Mouse (Mus musculus) spleen, adult 2 months (tissue): ENCODE results near the gene Sat1.

Experiments used
- CTCF ChIP-seq: fragments of 200-500 bp; IDR thresholded peaks from 2 replicates; pipeline ENCODE4 v1.5.1; 2011; ENCODE audit warnings: mild to moderate bottlenecking, inconsistent platforms; ENCODE audit not compliant: insufficient read depth, insufficient read length, insufficient replicate concordance; ENCODE audit errors: extremely low read depth
- POLR2A ChIP-seq: fragments of 200-500 bp; IDR thresholded peaks from 2 replicates; pipeline ENCODE4 v1.6.1; 2011; ENCODE audit warnings: low read depth, low read length, inconsistent platforms

- no peak for TF ChIP-seq POLR2A
- no peak for TF ChIP-seq CTCF
Measured at GRCm38 (mm10) chrX:155201799-155202198, 14.4 kb downstream of the Sat1 start.
